Mouse (Mus musculus) MEL (cell line): ENCODE measurements around the gene Macf1.

ENCODE experiments used
- CHD2 ChIP-seq: IDR thresholded peaks from 2 replicates; pipeline ENCODE4 v1.6.1; 2011; ENCODE audit warnings: low read length, improper control_type of control experiment
- CTCF ChIP-seq, 3 experiments: IDR thresholded peaks in 2 of 3; conservative IDR thresholded peaks in 1 of 3; 2 replicates each; pipeline ENCODE4 v1.5.1; 2011 to 2012; ENCODE audit warnings: low read length in 3 of 3, low read depth in 2 of 3, mild to moderate bottlenecking in 2 of 3, improper control_type of control experiment in 1 of 3, inconsistent platforms in 1 of 3, mixed read lengths in 1 of 3, moderate library complexity in 1 of 3; ENCODE audit not compliant: control insufficient read depth in 1 of 3, insufficient read depth in 1 of 3, poor library complexity in 1 of 3, severe bottlenecking in 1 of 3
- MAFK ChIP-seq: IDR thresholded peaks from 2 replicates; pipeline ENCODE4 v1.6.1; 2011; ENCODE audit warnings: low read depth, mild to moderate bottlenecking, low read length, improper control_type of control experiment, borderline replicate concordance
- MAX ChIP-seq: IDR thresholded peaks from 2 replicates; pipeline ENCODE4 v1.6.1; 2011; ENCODE audit warnings: low read length, improper control_type of control experiment
- MEF2A ChIP-seq: IDR thresholded peaks from 2 replicates; pipeline ENCODE4 v1.6.1; 2014; ENCODE audit warnings: low read depth, mild to moderate bottlenecking, inconsistent platforms, low read length, improper control_type of control experiment; ENCODE audit not compliant: poor library complexity, insufficient replicate concordance, severe bottlenecking; ENCODE audit errors: extremely low read depth
- NRF1 ChIP-seq: IDR thresholded peaks from 2 replicates; pipeline ENCODE4 v1.6.1; 2014; ENCODE audit warnings: low read depth, mild to moderate bottlenecking, inconsistent platforms, low read length, improper control_type of control experiment, moderate library complexity; ENCODE audit not compliant: poor library complexity, insufficient read depth, severe bottlenecking
- POLR2A ChIP-seq, 2 experiments: IDR thresholded peaks; 2 replicates each; pipeline ENCODE4 v1.6.1; 2011 to 2012; ENCODE audit warnings: low read length in 2 of 2, mild to moderate bottlenecking in 2 of 2, control low read depth in 1 of 2, improper control_type of control experiment in 1 of 2, low read depth in 1 of 2, moderate library complexity in 1 of 2; ENCODE audit not compliant: control insufficient read depth in 1 of 2, insufficient read depth in 1 of 2, poor library complexity in 1 of 2
- POLR2AphosphoS2 ChIP-seq: IDR thresholded peaks from 2 replicates; pipeline ENCODE4 v1.6.1; 2011; ENCODE audit warnings: low read length, improper control_type of control experiment
- ZC3H11A ChIP-seq: IDR thresholded peaks from 2 replicates; pipeline ENCODE4 v1.6.1; 2012; ENCODE audit warnings: low read depth, mild to moderate bottlenecking, inconsistent platforms, low read length, improper control_type of control experiment

DNA sequence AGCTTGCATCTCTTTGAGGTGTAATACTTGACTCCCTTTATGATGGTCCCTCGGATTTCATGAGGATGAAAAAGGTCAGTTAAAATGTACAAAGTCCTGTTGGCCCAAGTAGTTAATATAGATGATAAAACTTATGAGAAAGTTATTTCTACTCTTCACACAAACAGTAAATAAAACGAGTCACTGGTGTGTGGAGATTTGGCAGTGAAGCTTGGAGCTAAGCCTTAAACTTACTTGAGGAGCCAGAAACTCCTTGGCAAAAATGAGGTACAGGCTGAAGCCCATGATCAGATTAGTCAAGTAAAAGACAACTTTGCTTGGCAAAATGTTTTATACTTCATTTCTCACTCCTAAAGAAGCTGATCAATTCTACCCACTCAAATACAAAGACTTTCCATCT is 271.2 kb downstream of the Macf1 start:
- no peak for TF ChIP-seq ZC3H11A
- TF ChIP-seq MEF2A: no peak
- no peak for TF ChIP-seq MAFK
- TF ChIP-seq POLR2AphosphoS2: no peak
- no peak for TF ChIP-seq POLR2A (IDR thresholded peaks at IDR 0.05; ENCODE audit: control insufficient read depth in 1 of 2, insufficient read depth in 1 of 2, low read depth in 1 of 2, low read length in 2 of 2, poor library complexity in 1 of 2)
- TF ChIP-seq MAX: no peak
- TF ChIP-seq CTCF (IDR thresholded peaks at IDR 0.05 in 2 of 3, conservative IDR thresholded peaks at IDR 0.05 in 1 of 3; ENCODE audit: control insufficient read depth in 1 of 3, insufficient read depth in 1 of 3, low read depth in 2 of 3, low read length in 3 of 3, poor library complexity in 1 of 3, severe bottlenecking in 1 of 3): no peak
- no peak for TF ChIP-seq CHD2
- TF ChIP-seq NRF1: no peak
